Mouse (Mus musculus): ENCODE measurements at regions not wholly inside any gene's neighbourhood (a gene's known extent, or its start where the extent isn't known, plus 50 kb on each side); places are given as distances from the start of the nearest gene placed in this dataset.

DNA sequence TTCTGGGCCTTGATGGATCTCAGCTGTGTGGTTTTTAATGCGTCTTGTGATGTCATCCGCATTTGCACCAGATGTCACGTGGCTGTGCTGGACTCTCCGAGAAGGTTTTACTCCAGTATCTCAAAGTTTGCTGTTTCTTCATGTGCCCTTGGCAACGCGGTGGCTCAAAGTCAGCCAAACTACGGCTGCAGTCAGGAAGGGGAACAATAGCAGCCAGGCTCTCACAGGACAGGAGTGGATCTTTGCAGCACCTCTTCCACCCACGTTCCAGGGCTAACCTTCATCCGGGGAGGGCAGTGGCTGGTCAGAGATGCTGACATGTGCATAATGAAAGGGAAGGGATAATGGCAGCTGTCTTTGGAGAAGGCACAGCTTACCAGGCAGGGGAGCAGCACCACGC, 127.6 kb upstream of the Psmd7 start:
- no peak for DNase-seq (ENCODE audit: inconsistent ontology term)

DNA sequence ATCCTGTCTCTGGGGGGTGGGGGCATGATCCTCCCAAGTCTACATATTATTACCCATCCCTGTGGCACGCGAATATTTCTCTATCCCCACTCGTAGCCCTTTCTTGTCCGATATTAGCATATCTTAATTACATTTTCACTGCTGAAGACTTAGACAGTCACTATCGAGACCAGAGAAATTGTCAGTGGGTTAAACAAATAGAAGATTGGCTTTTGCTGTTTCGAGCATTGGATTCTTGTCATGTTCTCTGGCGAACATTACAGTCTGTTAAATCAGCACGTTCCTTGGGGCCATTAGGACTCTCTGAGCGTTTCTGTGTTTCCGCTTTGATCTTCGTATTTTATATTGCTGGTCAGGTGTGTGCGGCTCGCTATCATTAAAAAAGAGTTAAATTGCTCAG, 129.6 kb upstream of the Psmd7 start:
- DNase-seq (ENCODE audit: inconsistent ontology term) = no peak

DNA sequence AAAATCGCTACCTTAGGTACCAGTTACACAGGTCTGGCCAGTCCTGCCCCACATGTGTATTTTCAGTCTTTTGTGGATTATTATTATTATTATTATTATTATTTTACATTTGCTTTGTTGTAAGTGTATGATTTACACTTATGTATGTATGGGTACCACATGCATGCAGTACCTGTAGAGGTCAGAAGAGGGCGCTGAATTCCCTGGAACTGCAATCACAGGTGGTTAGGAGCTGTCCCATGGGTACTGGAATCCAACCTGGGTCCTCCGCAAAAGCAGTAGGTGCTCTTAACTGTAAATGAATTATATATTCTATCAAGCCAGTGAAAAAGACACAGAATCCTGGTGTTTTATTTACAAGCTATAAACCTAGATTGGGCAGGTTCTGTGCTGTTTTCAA, 131.4 kb upstream of the Psmd7 start:
- no peak for DNase-seq (ENCODE audit: inconsistent ontology term)

- no peak for DNase-seq (ENCODE audit: inconsistent ontology term)
Observed at GRCm38 (mm10) chr8:107726716-107727115, 138.5 kb upstream of the Psmd7 start.

DNA sequence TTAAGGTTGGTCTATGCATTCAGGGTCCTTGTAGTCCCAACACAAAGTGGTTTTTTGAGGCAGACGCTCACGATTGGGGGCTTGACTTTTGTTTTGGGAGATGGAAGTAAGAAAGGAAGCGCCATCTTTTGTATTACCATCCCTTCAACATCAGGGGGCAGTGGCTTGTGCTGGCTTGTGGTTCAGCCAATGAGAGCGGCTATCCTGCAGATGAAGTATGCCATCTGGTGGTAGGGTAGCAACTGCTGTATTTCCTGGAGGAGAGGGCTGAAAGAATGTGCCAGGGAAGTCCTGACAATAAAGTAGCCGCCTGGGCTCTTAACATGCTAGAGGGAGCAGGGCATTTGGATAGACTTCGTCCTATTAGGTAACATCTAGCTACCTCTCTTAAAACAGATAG, 139.0 kb upstream of the Psmd7 start:
- DNase-seq (ENCODE audit: inconsistent ontology term) = no peak

- DNase-seq (ENCODE audit: inconsistent ontology term) = no peak
Observed at GRCm38 (mm10) chr8:107739091-107739490, 150.8 kb upstream of the Psmd7 start.

DNA sequence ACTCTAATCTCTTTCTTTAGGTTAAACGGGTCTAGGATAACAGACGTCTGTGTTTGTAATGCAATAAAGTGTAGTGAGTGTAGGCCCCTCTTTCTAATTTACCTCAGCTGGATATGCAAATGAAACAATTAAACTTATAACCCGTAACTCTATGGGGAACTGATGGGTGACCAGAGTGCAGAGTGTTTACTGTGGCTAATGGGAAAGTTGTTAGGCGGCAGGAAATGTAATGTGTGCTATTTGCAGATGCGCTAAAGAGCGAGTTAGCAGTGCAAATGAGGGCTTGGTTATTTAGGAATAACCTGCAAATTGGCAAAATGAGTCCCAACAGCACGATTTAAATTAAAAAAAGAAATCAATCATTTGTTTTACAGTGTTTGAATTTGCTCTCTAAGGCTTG, 168.8 kb upstream of the Psmd7 start:
- DNase-seq (ENCODE audit: inconsistent ontology term) = no peak

DNA sequence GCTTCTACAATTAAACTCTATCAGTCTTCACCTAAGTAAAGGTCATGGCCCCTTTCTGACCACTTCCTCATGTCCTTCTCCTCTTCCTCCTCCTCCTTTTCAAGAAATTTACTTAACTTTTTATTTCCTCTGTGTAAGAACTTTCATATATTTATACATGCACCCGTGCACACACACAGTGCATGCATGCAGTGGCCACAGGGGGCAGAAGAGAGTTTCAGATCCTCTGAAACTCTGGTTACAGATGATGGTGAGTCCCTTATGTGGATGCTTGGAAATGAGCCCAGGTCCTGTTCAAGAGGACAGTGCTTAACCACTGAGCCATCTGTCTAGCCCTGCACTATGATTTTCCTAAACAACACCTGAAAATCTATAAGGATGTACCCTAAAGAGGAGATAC, 170.4 kb upstream of the Psmd7 start:
- no peak for DNase-seq (ENCODE audit: inconsistent ontology term)

DNA sequence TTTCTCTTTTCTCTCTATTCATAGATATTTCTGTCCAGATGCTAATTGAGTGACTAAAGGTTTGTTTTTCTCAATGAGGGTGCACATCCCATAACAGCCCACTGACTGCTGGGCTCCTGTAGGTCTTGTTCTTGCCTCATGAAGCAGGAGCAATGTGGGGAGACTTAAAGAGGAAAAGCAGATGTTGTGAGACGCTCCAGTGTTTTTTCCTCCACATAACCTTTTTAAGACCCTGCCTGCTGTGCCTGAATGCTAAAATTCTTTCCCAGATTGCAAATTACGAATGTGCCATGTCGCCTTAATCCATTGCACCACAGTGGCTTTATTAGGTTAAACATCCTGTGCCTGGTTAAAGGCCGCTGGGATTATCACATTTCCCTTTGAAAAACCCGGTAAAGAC, 165.5 kb upstream of the Zfhx3 start:
- no peak for DNase-seq (ENCODE audit: inconsistent ontology term)

DNA sequence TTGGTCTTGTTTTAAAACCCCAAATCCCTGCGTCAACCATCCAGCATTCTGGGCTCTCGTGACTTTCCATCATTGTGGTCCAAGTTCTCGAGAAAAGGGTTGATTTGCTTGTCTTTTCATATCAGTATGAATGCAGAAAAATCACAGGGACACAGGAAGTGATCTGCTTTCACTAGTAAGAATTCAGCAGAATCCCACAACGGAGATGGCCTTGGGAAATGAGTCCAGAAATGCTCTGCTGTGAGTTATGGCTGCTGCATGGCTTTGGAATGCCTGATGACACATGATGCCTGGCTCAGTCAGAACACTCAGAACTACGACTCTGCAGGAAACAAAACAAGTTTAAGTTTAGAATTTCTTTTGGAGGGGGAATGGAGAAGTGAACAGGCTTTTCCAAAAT, 156.7 kb upstream of the Zfhx3 start:
- DNase-seq (ENCODE audit: inconsistent ontology term) = peak; percentile 28

- DNase-seq (ENCODE audit: inconsistent ontology term) = peak; percentile 12
Observed at GRCm38 (mm10) chr8:107792286-107792685, 150.2 kb upstream of the Zfhx3 start.

- no peak for DNase-seq (ENCODE audit: inconsistent ontology term)
Observed at GRCm38 (mm10) chr8:107814931-107815330, 127.5 kb upstream of the Zfhx3 start.

GRCm38 (mm10) chr8:107815775-107816174, 126.7 kb upstream of the Zfhx3 start:
- DNase-seq (ENCODE audit: inconsistent ontology term) = peak; percentile 34

DNA sequence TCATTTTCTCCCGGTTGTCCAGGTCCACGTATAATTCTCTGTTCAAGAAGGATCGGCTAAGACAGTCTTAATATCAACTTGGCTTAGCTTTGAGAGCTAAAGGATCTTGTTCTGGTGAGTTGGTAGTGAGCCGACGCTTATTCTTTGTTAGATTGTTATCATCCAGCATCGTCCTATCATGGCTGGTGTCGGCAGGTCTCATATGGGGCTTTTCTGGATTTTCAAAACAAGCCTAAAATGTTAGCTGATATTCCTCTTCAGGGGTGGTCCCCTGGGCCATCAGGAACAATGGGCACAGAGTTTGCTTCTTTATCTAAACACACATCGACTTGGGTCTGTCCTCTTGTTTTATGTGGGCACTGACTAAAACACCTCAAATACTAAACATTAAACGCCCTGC, 124.6 kb upstream of the Zfhx3 start:
- DNase-seq (ENCODE audit: inconsistent ontology term) = no peak

- no peak for DNase-seq (ENCODE audit: inconsistent ontology term)
Observed at GRCm38 (mm10) chr8:107820174-107820760, 122.2 kb upstream of the Zfhx3 start.

DNA sequence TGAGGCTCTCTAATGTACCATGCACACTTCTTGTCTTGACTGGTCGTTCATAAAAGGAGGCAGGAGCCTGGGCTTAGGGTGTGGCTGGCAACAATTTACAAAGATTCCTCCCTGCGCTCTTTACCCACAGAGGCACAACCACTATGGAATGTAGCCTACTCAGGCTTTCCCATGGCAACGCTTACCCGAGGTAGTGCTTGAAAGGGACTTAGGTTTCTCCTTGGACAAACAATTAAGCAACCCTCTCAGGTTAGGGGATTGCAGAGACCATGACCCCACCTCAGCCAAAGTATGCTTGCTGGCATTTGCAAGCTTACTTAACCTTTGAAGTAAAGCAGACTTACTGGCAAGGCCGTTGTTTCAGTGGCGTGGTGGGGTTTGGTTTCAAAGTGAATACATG, 120.9 kb upstream of the Zfhx3 start:
- DNase-seq (ENCODE audit: inconsistent ontology term) = no peak

DNA sequence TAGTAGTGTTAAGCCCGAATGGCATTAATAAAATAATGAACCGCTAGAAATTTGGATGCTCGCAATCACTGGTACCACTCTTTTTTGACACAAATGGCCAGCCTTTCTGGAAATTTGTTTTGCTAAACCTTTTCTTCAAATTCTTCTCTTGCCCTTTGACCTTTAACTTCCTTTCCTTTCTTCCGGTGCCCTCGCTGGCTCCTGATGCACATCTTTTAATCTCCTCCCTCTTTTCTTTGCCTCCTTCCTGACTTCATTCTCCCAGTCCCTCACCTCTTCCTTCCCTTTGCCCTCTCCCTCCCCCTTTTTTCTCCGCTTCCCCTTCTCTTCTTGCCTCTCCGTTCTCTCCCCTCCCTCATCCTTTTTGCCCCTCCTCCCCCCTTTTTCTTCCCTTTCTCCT, 118.3 kb upstream of the Zfhx3 start:
- no peak for DNase-seq (ENCODE audit: inconsistent ontology term)

DNA sequence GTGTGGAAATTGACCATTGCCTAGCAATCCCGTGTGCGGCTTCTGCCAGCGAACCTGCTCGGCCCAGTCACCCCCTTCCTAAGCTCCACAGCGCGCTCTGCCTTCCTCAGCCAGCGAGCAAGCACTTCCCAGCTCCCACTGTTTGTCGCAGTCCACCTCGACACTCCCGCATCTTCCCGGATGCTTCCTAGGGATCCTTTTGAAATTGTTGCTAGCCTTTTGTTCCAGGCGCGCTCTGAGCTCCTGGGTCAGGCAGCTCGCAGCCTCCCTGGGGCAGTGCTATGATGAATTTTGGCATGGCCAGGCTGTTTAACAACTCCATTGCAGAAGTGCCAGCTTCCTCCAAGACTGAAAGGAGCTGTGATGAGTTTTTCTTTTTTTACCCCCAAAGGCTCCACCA, 117.8 kb upstream of the Zfhx3 start:
- DNase-seq (ENCODE audit: inconsistent ontology term) = peak; percentile 20

DNA sequence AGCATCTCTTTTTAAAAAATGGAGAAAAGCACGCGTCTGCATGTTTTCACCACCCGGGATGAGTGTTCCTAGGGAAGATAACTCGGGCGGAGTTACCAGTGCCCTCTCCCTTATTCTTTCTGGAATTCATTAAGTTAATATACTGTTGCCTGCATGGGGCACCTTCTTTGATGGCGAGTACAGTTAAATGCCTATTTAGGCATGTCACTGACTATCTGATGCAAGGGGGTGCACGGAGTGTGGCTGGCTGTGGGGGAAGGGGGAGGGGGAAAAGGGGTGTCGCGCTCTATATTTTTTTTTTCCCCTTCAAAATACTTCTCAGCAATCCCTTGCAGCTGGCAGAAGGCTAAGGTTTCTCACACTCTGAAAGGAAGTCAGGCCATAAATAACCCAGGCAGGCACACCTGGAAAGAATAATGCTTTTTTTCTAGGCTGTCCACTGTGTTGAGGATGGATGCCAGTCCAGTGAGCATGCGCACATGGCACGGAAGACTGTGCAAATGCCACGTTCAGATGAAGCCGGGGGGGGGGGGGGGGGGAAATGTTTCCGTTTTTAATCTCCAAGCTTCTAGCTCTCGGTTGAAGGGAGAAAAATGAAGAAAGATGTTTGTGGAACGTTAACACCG, 114.8 kb upstream of the Zfhx3 start:
- DNase-seq (ENCODE audit: inconsistent ontology term) = no peak

GRCm38 (mm10) chr8:107828541-107828940, 113.9 kb upstream of the Zfhx3 start:
- no peak for DNase-seq (ENCODE audit: inconsistent ontology term)

DNA sequence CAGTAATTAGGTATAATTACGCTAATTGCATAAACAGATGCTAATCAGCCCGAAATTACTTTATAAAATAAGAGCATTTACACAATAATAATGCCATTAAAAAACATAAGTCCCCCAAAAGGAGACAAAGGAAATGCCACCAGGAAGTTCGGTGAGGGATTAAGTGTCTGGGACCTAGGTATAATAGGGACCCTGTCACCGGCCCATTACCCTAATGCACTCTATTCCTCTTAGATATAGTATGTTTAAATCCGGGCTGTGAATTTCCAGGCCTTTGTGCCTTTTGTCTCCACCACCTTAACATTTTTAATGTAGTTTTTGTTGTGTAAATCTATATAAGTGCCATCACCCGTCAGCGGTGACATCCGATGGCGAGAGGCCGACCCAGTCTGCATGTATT, 109.0 kb upstream of the Zfhx3 start:
- DNase-seq (ENCODE audit: inconsistent ontology term) = no peak

DNA sequence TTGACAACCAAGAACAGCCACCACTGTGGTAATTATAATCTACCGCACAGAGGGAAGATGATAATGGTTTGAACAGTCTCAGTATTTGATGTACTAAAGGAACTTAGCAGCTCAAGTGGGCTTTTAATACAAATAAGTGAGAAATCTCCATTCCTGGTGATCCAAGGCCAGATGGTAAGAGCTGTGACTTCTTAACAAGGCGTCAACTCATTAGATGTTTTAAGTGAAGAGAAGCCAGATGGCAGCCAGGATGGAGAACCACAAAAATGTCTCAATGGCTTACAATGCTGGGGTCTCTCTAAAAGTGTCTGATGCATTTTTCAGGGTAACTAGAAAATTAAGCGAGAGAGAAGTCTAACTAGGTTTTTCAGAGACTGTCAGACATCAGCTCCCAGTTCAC, 96.3 kb upstream of the Zfhx3 start:
- no peak for DNase-seq (ENCODE audit: inconsistent ontology term)

DNA sequence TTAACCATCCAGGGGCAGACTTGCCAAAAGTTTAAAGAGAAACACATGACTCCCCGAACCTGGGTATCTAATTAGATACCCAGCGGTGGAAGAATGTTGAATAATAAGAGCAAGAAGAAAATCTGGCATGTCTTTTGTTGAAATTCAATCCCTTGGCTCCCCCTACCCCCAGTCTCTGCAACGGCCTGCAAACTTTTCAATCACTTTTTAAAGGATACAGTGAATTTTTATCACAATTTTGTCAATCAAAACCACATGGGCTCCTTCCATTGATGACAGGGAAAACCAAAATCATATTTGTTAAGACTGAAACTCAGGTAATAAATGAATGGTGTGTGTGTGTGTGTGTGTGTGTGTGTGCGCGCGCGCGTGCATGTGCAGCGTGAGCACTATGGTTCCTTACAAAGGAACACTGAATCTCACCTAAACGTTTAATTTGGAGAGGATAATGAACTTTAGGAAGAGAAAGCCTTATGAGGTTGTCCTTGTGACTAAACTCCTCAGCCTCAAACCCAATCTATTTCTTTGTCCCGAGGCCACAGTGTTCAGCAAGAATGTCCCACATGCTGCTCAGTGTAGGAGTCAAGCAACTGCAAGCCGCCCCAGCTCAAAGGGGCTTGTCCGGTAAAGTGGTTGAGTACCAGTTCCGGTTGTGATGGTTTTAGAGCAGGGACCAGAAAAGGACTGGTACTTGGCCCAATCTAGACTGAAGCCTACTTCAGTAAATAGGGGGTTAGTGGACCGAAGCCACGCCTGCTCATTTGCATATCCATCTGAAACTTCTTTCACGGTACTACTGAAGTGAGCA, 91.0 kb upstream of the Zfhx3 start:
- no peak for DNase-seq (ENCODE audit: inconsistent ontology term)
